Mouse (Mus musculus) embryonic facial prominence, embryonic 13.5 days (tissue): ENCODE measurements around the gene Prdm5. TPM values are rescaled to one million over a fixed set of nuclear protein-coding genes. Genes with fewer than 3 reads are reported as not detected.

Experiments used
- ATAC-seq: fragments of 200-750 bp; cut with Nextera tagmentation; 2 replicates; pipeline ENCODE4 v1.8.0; 2017; ENCODE audit warnings: low read depth; ENCODE audit not compliant: insufficient number of reproducible peaks, insufficient read depth, low FRiP score, low TSS enrichment
- H3K27ac ChIP-seq: fragments of 300-500 bp; sonication (generic); 2 replicates; pipeline ENCODE4 v1.5.1; 2015; ENCODE audit warnings: moderate library complexity, mild to moderate bottlenecking, inconsistent platforms
- H3K27me3 ChIP-seq: fragments of 300-500 bp; sonication (generic); 2 replicates; pipeline ENCODE4 v1.6.1; 2015; ENCODE audit warnings: mild to moderate bottlenecking, inconsistent platforms
- H3K36me3 ChIP-seq: fragments of 300-500 bp; sonication (generic); 2 replicates; pipeline ENCODE4 v1.6.1; 2015; ENCODE audit warnings: mild to moderate bottlenecking, inconsistent platforms
- H3K4me1 ChIP-seq: fragments of 300-500 bp; sonication (generic); 2 replicates; pipeline ENCODE4 v1.6.1; 2015; ENCODE audit warnings: inconsistent platforms
- H3K4me2 ChIP-seq: fragments of 300-500 bp; sonication (generic); 2 replicates; pipeline ENCODE4 v1.6.1; 2015; ENCODE audit warnings: moderate library complexity, mild to moderate bottlenecking, inconsistent platforms
- H3K4me3 ChIP-seq: fragments of 300-500 bp; sonication (generic); 2 replicates; pipeline ENCODE4 v1.5.1; 2015; ENCODE audit warnings: mild to moderate bottlenecking, inconsistent platforms
- H3K9ac ChIP-seq: fragments of 300-500 bp; sonication (generic); 2 replicates; pipeline ENCODE4 v1.6.1; 2015; ENCODE audit warnings: mild to moderate bottlenecking, inconsistent platforms
- H3K9me3 ChIP-seq: fragments of 300-500 bp; sonication (generic); 2 replicates; pipeline ENCODE4 v1.6.1; 2016; ENCODE audit warnings: inconsistent platforms
- WGBS: fragments of 180-500 bp; shearing (Covaris S2); methylation state at CpG from one replicate; pipeline ENCODE4 v1.1.7; 2015; ENCODE audit warnings: mixed read lengths; 5-methylcytosine and 5-hydroxymethylcytosine counted together
- polyA plus RNA-seq: library from polyadenylated mRNA; unstranded; fragments of >200 nt; fragmentation: Nextera tagmentation; extraction: Ambion mirVana; gene quantifications from 2 replicates; pipeline ENCODE4 v1.2.1, GENCODE M21; 2015

Prdm5 gene
- polyA plus RNA-seq, 1 experiment from 2014 or later: 23.4 TPM

DNA sequence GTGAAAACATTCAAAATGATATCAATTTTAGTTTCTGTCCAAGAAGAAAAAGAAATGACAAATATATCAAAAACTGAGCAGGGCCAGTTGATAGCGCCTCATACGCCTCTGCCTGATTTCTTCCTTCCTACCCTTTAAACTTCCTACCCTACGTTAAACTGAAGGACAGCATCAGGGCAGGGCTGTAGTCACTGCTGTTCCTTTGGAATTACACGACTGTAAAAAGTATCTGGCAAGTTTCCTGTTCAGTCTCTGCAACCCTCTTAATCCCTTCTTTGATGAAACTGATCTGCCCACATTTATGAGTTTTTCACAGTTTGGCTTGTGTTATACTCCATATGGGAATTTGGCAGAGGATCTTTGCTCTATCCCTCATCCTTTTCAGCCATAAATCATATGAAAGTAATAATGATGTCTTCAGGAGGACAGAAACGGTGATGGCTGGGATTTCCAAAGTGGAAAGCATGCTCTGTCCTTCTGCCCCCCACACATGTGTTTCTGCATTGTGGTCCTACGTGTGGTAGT lies 93.0 kb downstream of the Prdm5 start:
- Histone ChIP-seq H3K9me3 (no peaks in the 10 kb centered on the region), H3K4me2 (no peak overlapping the region), H3K27me3 (no peaks in the 10 kb centered on the region), H3K4me1 (peaks cover 5% of the 10 kb centered on the region; the same call in 1 of the 2 replicates), H3K4me3 (no peak overlapping the region), H3K36me3 (peaks cover 9% of the 10 kb centered on the region), H3K27ac (no peak overlapping the region), H3K9ac (no peak overlapping the region)
- no peak for ATAC-seq
- 54% methylated on average over 6 of the region's 6 CpGs for WGBS

DNA sequence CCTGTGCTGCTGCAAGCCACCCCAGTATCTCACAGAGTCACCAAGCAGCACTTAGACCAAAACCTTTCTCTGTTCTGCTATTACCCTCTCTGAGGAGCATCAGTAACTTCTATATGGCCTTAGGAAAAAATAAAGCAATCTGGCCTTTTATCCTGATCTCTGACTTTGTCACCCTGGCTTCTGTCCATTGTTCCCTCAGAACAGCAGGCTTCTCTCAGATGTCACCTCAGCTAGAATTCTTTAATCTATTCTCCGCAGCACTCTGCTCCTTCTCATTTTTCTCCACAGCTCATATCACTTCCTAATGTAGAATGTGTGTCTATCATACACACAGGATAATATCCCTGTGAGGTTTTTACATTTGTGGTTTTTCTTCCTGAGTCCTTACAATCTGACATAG lies 99.5 kb downstream of the Prdm5 start:
- Histone ChIP-seq H3K9me3 (no peaks in the 10 kb centered on the region), H3K4me2 (no peak overlapping the region), H3K27ac (no peak overlapping the region), H3K4me3 (no peak overlapping the region), H3K9ac (no peak overlapping the region), H3K36me3 (peaks cover 12% of the 10 kb centered on the region; the same call in 1 of the 2 replicates), H3K27me3 (no peaks in the 10 kb centered on the region), H3K4me1 (no peaks in the 10 kb centered on the region)
- ATAC-seq: no peak
- WGBS: 85% methylated on average over 1 of the region's 1 CpGs

DNA sequence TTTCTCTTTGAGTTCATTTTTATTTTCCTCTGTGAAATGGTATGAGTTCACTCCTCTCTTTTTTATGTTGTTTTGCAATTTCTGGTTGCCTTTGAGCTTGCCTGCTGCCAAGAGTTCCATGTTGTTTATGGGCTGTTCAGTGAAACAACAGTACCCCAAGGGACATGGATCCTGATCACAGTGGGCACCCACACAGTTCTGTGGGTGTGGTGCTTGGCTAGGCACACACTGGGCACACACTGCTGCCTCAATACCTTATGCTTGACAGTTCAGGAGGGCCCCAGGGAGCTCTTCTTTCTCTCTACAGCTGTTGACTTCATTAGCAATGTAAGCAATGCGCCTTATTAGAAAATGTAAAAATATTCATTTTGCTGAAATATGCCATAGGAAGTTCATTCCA lies 110.0 kb downstream of the Prdm5 start:
- Histone ChIP-seq H3K27ac (no peak overlapping the region), H3K27me3 (no peaks in the 10 kb centered on the region), H3K4me2 (no peak overlapping the region), H3K9me3 (no peaks in the 10 kb centered on the region), H3K4me1 (peaks cover 3% of the 10 kb centered on the region; the same call in 1 of the 2 replicates), H3K4me3 (no peak overlapping the region), H3K36me3 (peaks cover 11% of the 10 kb centered on the region; the same call in 1 of the 2 replicates), H3K9ac (no peak overlapping the region)
- 90% methylated on average over 1 of the region's 1 CpGs for WGBS
- no peak for ATAC-seq

DNA sequence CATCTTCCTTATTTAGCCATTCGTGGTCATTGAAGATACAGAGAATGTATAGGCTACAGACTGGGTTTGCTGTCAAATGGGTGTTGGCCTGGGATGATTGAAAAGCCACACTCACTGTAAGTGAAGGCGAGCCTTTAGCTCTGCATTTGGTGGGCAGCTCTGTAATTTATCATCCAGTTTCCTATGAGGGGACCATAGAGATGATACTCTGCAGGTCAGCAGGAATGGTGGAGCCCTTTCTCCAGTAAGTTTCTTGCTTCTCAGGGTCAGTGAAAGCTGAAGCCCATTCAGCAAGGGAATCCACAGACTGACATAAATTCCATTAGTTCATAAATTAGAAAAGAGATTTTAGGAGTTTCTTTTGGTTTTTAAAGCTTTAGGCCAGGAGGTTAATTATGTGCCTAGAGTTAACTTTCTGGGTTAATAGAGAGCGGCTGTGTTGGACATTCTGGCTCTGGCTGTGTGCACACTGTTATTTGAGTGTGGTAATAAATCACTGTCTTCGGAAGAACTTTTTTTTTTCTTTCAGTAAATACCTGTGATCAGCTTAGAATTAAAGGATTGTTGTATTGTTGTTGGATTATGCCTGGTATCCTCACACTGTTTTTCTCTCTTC lies 113.4 kb downstream of the Prdm5 start:
- Histone ChIP-seq H3K27me3 (no peaks in the 10 kb centered on the region), H3K27ac (no peak overlapping the region), H3K9me3 (no peaks in the 10 kb centered on the region), H3K4me1 (peaks cover 3% of the 10 kb centered on the region; the same call in 1 of the 2 replicates), H3K4me2 (no peak overlapping the region), H3K36me3 (peaks cover 8% of the 10 kb centered on the region; the same call in 1 of the 2 replicates), H3K9ac (no peak overlapping the region), H3K4me3 (no peak overlapping the region)
- no peak for ATAC-seq
- WGBS: 83% methylated on average over 4 of the region's 4 CpGs

DNA sequence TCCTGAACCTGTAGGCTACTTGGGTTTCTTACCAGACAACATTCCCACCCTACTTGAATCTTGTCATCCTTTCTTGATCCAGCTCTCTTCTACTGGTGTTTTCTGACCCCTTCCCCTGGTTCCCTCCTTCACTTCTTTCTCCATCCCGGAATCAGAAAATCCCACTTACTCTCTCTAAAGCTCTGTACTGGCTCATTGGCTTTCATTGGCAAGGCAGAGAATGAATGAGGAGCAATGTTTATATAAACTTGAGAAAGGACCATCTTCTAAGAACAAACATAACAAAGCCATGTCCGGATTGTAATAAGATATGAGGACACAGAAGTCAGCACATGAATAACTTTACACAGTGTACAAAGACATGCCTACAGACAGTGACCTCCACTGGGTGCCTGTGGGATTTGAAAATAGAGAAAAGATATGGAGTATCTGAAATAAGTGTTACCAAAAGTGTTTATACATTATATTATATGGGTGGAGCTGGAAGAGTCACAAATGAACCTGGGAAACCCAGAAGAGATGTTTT lies 127.9 kb downstream of the Prdm5 start:
- Histone ChIP-seq H3K27me3 (no peaks in the 10 kb centered on the region), H3K9ac (no peak overlapping the region), H3K9me3 (no peaks in the 10 kb centered on the region), H3K4me3 (no peak overlapping the region), H3K4me2 (no peak overlapping the region), H3K4me1 (no peaks in the 10 kb centered on the region), H3K27ac (no peak overlapping the region), H3K36me3 (peaks cover 37% of the 10 kb centered on the region)
- WGBS: 85% methylated on average over 2 of the region's 2 CpGs
- no peak for ATAC-seq

DNA sequence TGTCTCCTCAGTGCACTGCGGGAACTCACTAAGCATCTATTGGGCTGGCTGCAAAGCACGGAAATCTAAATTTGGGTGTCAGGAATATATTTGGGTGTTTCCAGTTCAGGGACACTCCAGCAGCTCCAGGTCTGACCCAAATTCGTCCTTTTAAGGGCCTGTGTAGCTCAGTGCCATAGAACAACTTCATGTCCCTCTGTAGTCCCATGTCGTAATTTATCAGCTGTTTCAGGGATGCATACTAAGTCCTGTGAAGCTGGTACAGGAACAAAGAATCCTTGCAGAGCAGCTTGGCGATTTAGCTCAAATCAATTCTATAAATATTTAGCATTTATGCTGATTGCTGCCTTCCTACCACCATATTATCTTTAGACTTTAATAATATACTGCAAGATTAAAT lies 136.6 kb downstream of the Prdm5 start:
- Histone ChIP-seq H3K27ac (no peak overlapping the region), H3K36me3 (peaks cover 10% of the 10 kb centered on the region), H3K9me3 (no peaks in the 10 kb centered on the region), H3K4me2 (no peak overlapping the region), H3K9ac (no peak overlapping the region), H3K4me3 (no peak overlapping the region), H3K4me1 (0 out of 2 replicates have a peak, but pooled peaks cover 3% of the 10 kb centered on the region), H3K27me3 (no peaks in the 10 kb centered on the region)
- ATAC-seq: no peak
- 79% methylated on average over 5 of the region's 5 CpGs for WGBS

DNA sequence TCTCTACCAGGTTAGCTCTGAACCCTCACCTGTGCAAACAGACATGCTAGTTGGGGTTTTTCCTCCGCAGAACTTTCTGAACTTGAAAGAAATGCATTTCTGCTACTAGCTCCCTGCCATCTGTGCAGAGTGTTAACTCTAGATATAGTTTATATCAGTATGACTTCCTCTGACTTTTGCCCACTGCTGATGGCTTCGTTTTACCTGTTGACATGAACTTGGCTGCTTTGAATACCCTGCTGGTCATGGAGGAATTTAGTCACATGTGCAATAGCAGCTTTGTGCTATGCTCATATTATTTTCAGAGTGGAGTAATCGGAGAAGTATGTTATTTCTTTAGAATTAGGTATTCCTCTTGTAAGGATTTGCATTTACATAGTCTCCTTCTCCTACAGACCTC lies 142.9 kb downstream of the Prdm5 start:
- no peaks in the 10 kb centered on the region for H3K9me3 ChIP-seq
- ATAC-seq: no peak
- no peaks in the 10 kb centered on the region for H3K27me3 ChIP-seq
- H3K4me3 ChIP-seq: no peak overlapping the region
- no peak overlapping the region for H3K27ac ChIP-seq
- no peak overlapping the region for H3K9ac ChIP-seq
- H3K4me1 ChIP-seq: peaks cover 14% of the 10 kb centered on the region
- peaks cover under 1% of the 10 kb centered on the region; the same call in 1 of the 2 replicates for H3K36me3 ChIP-seq
- H3K4me2 ChIP-seq: no peak overlapping the region
- WGBS: 69% methylated on average over 3 of the region's 3 CpGs

DNA sequence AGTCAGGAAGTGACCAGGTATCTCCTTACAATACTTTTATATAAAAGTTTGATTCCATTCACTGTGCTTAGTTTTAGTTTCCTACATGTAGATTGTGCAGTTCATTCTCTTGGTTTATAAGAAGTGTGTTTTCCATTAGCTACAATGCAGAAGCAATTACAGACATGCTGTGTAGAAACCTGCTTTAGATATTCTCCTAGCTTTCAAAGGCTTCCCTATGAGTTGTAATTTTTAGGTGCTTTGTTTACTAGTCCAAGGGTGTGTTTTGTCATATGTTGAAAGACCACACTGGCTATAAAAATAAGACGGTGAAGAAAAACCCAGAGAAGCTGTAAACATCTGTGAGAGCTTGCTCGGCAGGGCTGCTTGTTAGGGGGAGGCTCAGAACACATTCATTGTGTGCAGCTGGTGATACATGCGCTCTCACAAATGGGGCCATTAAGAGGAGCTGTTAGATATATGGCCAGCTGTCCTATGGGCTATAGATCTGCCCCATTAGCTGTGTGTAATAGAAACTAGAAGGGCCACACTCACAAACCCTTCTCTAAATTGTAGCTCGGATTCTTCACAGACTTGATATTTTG lies 144.8 kb downstream of the Prdm5 start:
- H3K4me1 ChIP-seq: peaks cover 12% of the 10 kb centered on the region
- H3K27me3 ChIP-seq: no peaks in the 10 kb centered on the region
- H3K36me3 ChIP-seq: no peaks in the 10 kb centered on the region
- no peak overlapping the region for H3K9ac ChIP-seq
- H3K9me3 ChIP-seq: no peaks in the 10 kb centered on the region
- H3K4me3 ChIP-seq: no peak overlapping the region
- 46% methylated on average over 4 of the region's 4 CpGs for WGBS
- H3K27ac ChIP-seq: no peak overlapping the region
- H3K4me2 ChIP-seq: no peak overlapping the region
- ATAC-seq: no peak

DNA sequence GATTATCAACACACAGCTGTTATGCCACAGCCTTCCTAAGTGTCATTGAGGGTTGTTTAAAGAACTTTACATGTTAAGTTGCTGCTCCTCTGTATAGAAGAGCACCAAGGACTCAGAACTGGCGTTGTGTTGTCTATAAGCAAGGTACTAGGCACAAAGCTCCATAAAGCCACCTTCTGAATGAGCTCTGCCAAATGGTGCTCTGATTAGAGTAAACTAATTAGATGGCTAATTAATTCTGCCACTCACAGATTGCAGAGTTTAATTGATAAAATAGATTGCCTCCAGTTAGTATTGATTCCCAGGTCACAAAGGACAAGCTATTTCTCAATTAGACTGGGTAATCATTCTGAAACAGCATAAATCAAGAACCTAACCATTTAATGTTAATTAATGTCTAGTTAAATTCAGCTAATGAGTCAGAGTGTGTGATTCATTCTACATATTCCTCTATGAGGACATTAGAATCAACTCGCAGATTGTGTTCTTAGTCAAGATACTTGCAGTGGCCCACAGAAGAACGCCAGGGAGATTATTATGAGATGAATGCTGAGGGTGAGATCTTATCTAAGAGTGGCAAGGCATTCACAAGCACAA lies 147.0 kb downstream of the Prdm5 start:
- Histone ChIP-seq H3K4me3 (no peak overlapping the region), H3K9ac (no peak overlapping the region), H3K9me3 (no peaks in the 10 kb centered on the region), H3K4me1 (peaks cover 12% of the 10 kb centered on the region), H3K27me3 (no peaks in the 10 kb centered on the region), H3K4me2 (no peak overlapping the region), H3K36me3 (peaks cover 4% of the 10 kb centered on the region; the same call in 1 of the 2 replicates), H3K27ac (no peak overlapping the region)
- 80% methylated on average over 3 of the region's 3 CpGs for WGBS
- no peak for ATAC-seq

DNA sequence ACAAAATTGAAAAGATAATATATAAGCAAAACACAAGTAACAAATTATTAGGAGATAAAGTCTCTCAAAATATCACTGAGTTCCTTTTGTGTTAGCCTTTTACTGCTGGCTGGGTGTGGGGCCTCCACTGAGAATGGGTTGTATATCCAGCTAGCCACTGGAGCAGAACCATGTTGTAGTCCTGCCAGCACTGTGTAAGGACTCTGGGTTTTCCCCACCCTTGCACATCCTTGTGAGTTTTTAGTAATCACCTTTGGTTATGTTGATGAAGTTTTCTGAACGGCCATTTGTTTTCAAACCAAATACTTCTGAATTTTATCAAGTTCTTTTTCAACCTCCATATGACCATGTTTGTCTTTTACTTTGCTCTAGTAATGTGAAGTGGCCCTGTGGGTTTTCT lies 151.7 kb downstream of the Prdm5 start:
- no peaks in the 10 kb centered on the region for H3K27me3 ChIP-seq
- no peak overlapping the region for H3K4me2 ChIP-seq
- H3K4me1 ChIP-seq: peaks cover 8% of the 10 kb centered on the region; the same call in 1 of the 2 replicates
- 81% methylated on average over 1 of the region's 1 CpGs for WGBS
- H3K9ac ChIP-seq: no peak overlapping the region
- H3K27ac ChIP-seq: no peak overlapping the region
- no peak for ATAC-seq
- peaks cover 7% of the 10 kb centered on the region; the same call in 1 of the 2 replicates for H3K36me3 ChIP-seq
- no peaks in the 10 kb centered on the region for H3K9me3 ChIP-seq
- H3K4me3 ChIP-seq: no peak overlapping the region

DNA sequence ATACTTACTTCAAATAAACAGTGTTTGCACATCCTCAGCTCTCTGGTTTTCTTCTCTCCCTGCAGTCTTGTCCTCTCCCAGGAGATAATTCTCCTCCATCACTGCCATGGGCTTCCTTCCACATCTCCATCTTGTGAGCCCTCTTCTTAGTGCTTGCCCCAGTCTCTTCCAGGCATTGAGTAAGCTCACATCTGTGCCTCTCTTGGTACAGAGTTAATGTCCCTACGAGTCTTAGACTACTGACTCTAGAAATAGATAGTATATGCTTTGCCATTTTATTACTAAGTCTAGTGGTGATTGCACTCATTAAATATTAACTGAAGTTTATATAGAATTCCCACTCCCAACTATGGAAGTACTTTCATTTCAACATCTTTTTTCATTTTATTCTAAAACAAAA lies 154.0 kb downstream of the Prdm5 start:
- H3K9me3 ChIP-seq: no peaks in the 10 kb centered on the region
- H3K4me1 ChIP-seq: peaks cover 8% of the 10 kb centered on the region; the same call in 1 of the 2 replicates
- H3K27me3 ChIP-seq: no peaks in the 10 kb centered on the region
- no peak overlapping the region for H3K9ac ChIP-seq
- ATAC-seq: no peak
- H3K36me3 ChIP-seq: peaks cover 14% of the 10 kb centered on the region; the same call in 1 of the 2 replicates
- H3K27ac ChIP-seq: no peak overlapping the region; the same call in 1 of the 2 replicates
- no peak overlapping the region for H3K4me2 ChIP-seq
- H3K4me3 ChIP-seq: no peak overlapping the region
- 54% methylated on average over 1 of the region's 1 CpGs for WGBS
